Mouse (Mus musculus) liver, embryonic 11.5 days (tissue): ENCODE measurements around the gene Lrch1. TPM values are rescaled to one million over a fixed set of nuclear protein-coding genes. Genes with fewer than 3 reads are reported as not detected.

Experiments
- ATAC-seq: fragments of 200-750 bp; cut with Nextera tagmentation; replicated peaks from 2 replicates; pipeline ENCODE4 v1.8.0; 2017; ENCODE audit warnings: moderate number of reproducible peaks, mild to moderate bottlenecking, moderate TSS enrichment, moderate library complexity; ENCODE audit not compliant: low FRiP score
- DNase-seq: peaks from one replicate; pipeline ENCODE4 v3.0.0-alpha.2; 2017; ENCODE audit warnings: low spot score
- H3K27ac ChIP-seq: fragments of 300-500 bp; sonication (generic); 2 replicates; pipeline ENCODE4 v1.5.1; 2014; ENCODE audit warnings: mild to moderate bottlenecking, low read depth, low read length, control low read depth
- H3K27me3 ChIP-seq: fragments of 300-500 bp; sonication (generic); replicated peaks from 2 replicates; pipeline ENCODE4 v1.6.1; 2014; ENCODE audit warnings: low read length, mixed read lengths; ENCODE audit not compliant: control insufficient read depth, insufficient read depth
- H3K36me3 ChIP-seq: fragments of 300-500 bp; sonication (generic); 2 replicates; pipeline ENCODE4 v1.6.1; 2014; ENCODE audit warnings: mild to moderate bottlenecking, low read length, moderate library complexity, mixed read lengths; ENCODE audit not compliant: control insufficient read depth, insufficient read depth
- H3K4me1 ChIP-seq: fragments of 300-500 bp; sonication (generic); replicated peaks from 2 replicates; pipeline ENCODE4 v1.6.1; 2014; ENCODE audit warnings: low read length, mixed read lengths; ENCODE audit not compliant: control insufficient read depth, insufficient read depth
- H3K4me2 ChIP-seq: fragments of 300-500 bp; sonication (generic); 2 replicates; pipeline ENCODE4 v1.6.1; 2014; ENCODE audit warnings: mild to moderate bottlenecking, control low read depth, moderate library complexity
- H3K4me3 ChIP-seq: fragments of 300-500 bp; sonication (generic); 2 replicates; pipeline ENCODE4 v1.5.1; 2014; ENCODE audit warnings: low read depth, low read length, control low read depth
- H3K9ac ChIP-seq: fragments of 300-500 bp; sonication (generic); 2 replicates; pipeline ENCODE4 v1.6.1; 2014; ENCODE audit warnings: low read depth, low read length, control low read depth
- H3K9me3 ChIP-seq: fragments of 300-500 bp; sonication (generic); 2 replicates; pipeline ENCODE4 v1.6.1; 2016; ENCODE audit warnings: low read length, inconsistent platforms, mixed read lengths; ENCODE audit not compliant: control insufficient read depth
- WGBS: fragments of 180-500 bp; shearing (Covaris S2); extraction: QIAGEN DNeasy Blood & Tissue Kit; methylation state at CpG from one replicate; pipeline ENCODE4 v1.1.7; 2014; 5-methylcytosine and 5-hydroxymethylcytosine counted together
- polyA plus RNA-seq: library from polyadenylated mRNA; unstranded; fragments of >200 nt; fragmentation: Nextera tagmentation; extraction: Ambion mirVana; gene quantifications from 2 replicates; pipeline ENCODE4 v1.2.1, GENCODE M21; 2014

The Lrch1 gene
- polyA plus RNA-seq, 1 experiment from 2014 or later = 8.0 TPM

DNA sequence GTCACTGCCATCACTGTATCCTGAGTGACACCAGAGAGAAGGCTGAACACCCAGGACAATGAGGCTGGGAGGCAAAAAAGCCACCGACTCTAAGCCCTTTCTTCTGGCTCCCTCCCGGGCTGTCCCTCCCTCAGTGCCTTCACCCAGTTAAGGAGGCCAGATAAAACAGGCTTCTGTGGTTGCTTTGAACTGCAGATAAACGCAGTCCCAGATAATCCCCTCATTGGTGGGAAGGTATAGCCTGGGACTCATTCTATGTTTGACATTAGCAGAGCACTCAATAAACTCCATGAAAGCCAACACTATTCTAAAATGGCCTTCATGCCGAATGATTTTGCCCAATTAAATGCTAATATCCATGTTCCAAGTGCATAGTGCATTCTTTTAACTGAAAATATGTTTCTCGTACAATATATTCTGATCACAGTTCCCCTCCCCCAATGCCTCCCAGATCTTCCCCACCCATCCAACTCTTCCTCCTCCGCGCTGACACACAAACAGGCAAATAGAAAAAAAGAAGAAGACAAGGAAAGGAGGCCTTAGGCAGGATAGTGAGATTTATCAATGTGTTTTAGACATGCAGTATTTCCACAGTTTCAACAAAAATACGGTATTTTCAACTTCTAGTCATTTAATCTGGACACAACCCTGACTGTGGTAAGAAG lies 46.8 kb downstream of the Lrch1 start:
- Histone ChIP-seq H3K4me3 (peak overlapping the region; percentile 10; the same call in 1 of the 2 replicates), H3K27ac (peak overlapping the region; percentile 82), H3K4me2 (peak overlapping the region; percentile 60), H3K9me3 (no peaks in the 10 kb centered on the region), H3K9ac (peak overlapping the region; percentile 44; the same call in 1 of the 2 replicates), H3K27me3 (no peaks in the 10 kb centered on the region), H3K36me3 (no peaks in the 10 kb centered on the region), H3K4me1 (peaks cover 14% of the 10 kb centered on the region)
- 42% methylated on average over 8 of the region's 8 CpGs for WGBS
- ATAC-seq (peak; percentile 96), DNase-seq (no peak)

DNA sequence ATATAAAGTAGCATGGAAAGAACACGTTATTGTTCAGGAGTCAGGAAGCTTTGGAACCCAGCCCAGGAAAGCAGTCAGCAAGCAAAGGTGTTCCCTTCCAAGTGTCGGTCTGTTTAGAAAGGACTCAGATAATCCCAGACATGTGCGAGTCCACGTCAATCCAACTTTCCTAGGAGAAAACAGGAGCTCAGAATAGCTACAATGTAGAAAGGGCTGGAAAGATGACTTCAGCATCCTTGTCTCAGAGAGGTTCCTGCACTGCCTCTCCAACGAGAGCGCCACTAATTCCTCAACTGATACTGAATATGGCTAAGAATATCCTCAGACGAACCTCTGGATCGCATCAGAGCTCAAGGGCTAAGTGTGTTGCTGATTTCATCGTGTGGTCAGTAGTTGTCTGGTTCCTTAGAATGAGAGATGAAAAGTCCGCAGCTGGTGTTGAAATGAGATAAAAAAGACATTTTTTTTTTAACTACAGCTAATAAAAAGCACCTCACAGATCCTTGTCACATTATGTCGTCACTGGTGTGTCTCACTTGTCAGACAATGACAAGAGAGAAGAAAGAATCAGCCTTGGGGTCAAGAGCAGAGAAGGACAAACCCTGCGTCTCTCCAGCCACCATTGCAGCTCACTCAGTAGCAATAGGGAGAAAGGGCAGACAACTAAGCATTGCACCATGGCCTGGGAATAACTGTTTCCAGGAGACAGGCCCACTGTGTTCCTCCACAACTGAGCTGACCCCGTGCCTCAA lies 47.5 kb downstream of the Lrch1 start:
- peak overlapping the region; percentile 60 for H3K4me2 ChIP-seq
- peak overlapping the region; percentile 44; the same call in 1 of the 2 replicates for H3K9ac ChIP-seq
- H3K9me3 ChIP-seq = no peaks in the 10 kb centered on the region
- H3K36me3 ChIP-seq = no peaks in the 10 kb centered on the region
- H3K27me3 ChIP-seq = no peaks in the 10 kb centered on the region
- DNase-seq (no peak), ATAC-seq (peak; percentile 58)
- peak overlapping the region; percentile 82 for H3K27ac ChIP-seq
- H3K4me3 ChIP-seq = peak overlapping the region; percentile 10; the same call in 1 of the 2 replicates
- WGBS = 47% methylated on average over 13 of the region's 13 CpGs
- H3K4me1 ChIP-seq = peaks cover 14% of the 10 kb centered on the region

DNA sequence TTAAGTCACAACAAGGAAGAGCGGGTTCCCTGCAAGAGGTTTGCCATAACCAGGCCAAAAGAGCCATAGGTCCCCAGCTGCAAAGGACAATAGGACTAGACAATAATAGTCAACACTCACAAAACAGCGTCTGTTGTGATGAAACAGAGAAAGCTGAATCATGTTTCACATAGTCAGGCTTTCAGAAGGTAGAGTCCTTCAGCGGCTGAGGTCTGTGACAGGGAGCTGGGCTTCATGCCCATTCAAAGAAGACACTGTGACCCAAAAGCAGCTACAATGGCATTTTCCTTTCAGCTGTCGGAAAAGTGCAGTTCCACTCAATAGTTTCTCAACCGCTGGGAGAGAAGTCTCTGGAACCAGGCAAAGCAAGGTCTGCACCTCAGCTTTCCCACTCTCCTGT lies 48.7 kb downstream of the Lrch1 start:
- DNase-seq (no peak), ATAC-seq (no peak)
- peaks cover 14% of the 10 kb centered on the region for H3K4me1 ChIP-seq
- H3K4me2 ChIP-seq = no peak overlapping the region
- H3K9me3 ChIP-seq = no peaks in the 10 kb centered on the region
- H3K36me3 ChIP-seq = no peaks in the 10 kb centered on the region
- H3K4me3 ChIP-seq = no peak overlapping the region
- WGBS = 93% methylated on average over 5 of the region's 5 CpGs
- no peak overlapping the region for H3K27ac ChIP-seq
- H3K27me3 ChIP-seq = no peaks in the 10 kb centered on the region
- no peak overlapping the region for H3K9ac ChIP-seq

- H3K27ac ChIP-seq = no peak overlapping the region
- no peak overlapping the region for H3K4me3 ChIP-seq
- 79% methylated on average over 6 of the region's 6 CpGs for WGBS
- ATAC-seq (no peak), DNase-seq (no peak)
- no peaks in the 10 kb centered on the region for H3K9me3 ChIP-seq
- no peak overlapping the region for H3K4me2 ChIP-seq
- H3K36me3 ChIP-seq = no peaks in the 10 kb centered on the region
- H3K27me3 ChIP-seq = no peaks in the 10 kb centered on the region
- H3K9ac ChIP-seq = no peak overlapping the region
- H3K4me1 ChIP-seq = peaks cover 8% of the 10 kb centered on the region; the same call in 1 of the 2 replicates
Measured at GRCm38 (mm10) chr14:74893693-74894092, 54.0 kb downstream of the Lrch1 start.

- Histone ChIP-seq H3K9me3 (no peaks in the 10 kb centered on the region), H3K4me2 (no peak overlapping the region), H3K4me3 (no peak overlapping the region), H3K4me1 (peaks cover 8% of the 10 kb centered on the region; the same call in 1 of the 2 replicates), H3K27ac (no peak overlapping the region), H3K27me3 (no peaks in the 10 kb centered on the region), H3K9ac (no peak overlapping the region), H3K36me3 (no peaks in the 10 kb centered on the region)
- WGBS = 79% methylated on average over 3 of the region's 3 CpGs
- no peak for ATAC-seq
- DNase-seq = no peak
Measured at GRCm38 (mm10) chr14:74893085-74893648, 54.5 kb downstream of the Lrch1 start.

DNA sequence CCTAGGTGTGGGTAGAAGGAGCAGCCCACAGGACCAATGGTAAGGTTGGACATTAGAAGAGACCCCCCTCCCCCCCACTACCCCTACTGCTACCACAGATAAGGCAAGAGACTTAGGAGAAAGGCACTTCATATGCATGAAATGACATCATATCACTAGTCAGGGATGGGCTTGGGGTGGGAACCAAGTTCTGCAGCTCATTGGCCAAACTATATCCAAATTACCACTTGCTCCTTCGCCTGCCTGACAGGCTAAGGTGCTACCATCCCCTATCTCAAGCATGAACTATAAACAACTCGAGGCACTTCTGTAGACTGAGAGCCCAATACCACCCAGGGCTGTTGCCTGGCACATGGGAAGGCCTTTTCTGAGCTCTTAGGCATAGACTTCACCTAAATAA lies 58.4 kb downstream of the Lrch1 start:
- DNase-seq = no peak
- WGBS = 49% methylated on average over 2 of the region's 2 CpGs
- ATAC-seq = peak; percentile 78
- H3K4me1 ChIP-seq = peaks cover 10% of the 10 kb centered on the region
- H3K9ac ChIP-seq = no peak overlapping the region
- H3K27ac ChIP-seq = no peak overlapping the region
- H3K36me3 ChIP-seq = no peaks in the 10 kb centered on the region
- no peaks in the 10 kb centered on the region for H3K9me3 ChIP-seq
- H3K27me3 ChIP-seq = no peaks in the 10 kb centered on the region
- H3K4me2 ChIP-seq = no peak overlapping the region
- H3K4me3 ChIP-seq = no peak overlapping the region

DNA sequence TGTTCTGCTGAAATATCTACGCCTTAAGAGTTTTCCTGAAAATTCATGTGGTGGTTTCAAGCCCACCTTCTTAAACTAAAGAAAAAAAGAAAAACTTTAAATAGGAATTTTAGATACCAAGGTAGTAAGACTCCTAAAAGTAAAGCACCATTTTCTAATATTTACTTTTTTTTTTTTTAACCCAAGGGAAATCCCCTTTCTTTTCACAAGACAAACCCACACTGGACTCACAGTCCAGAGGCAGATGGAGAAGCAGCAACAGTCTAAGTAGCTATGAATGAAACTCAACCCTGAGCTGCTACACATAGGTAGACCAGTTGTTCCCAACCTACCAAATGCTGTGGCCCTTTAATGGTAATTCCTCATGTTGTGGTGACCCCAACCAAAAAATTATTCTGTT lies 59.6 kb downstream of the Lrch1 start:
- no peak overlapping the region for H3K27ac ChIP-seq
- H3K27me3 ChIP-seq = no peaks in the 10 kb centered on the region
- peaks cover 13% of the 10 kb centered on the region for H3K4me1 ChIP-seq
- WGBS = 84% methylated on average over 1 of the region's 1 CpGs
- ATAC-seq (no peak), DNase-seq (no peak)
- H3K4me2 ChIP-seq = no peak overlapping the region
- H3K36me3 ChIP-seq = no peaks in the 10 kb centered on the region
- H3K9ac ChIP-seq = no peak overlapping the region
- no peak overlapping the region for H3K4me3 ChIP-seq
- H3K9me3 ChIP-seq = no peaks in the 10 kb centered on the region

- Histone ChIP-seq H3K4me3 (no peak overlapping the region), H3K9ac (no peak overlapping the region), H3K36me3 (no peaks in the 10 kb centered on the region), H3K4me1 (peaks cover 13% of the 10 kb centered on the region), H3K27ac (no peak overlapping the region), H3K27me3 (no peaks in the 10 kb centered on the region), H3K4me2 (no peak overlapping the region), H3K9me3 (no peaks in the 10 kb centered on the region)
- ATAC-seq (no peak), DNase-seq (no peak)
- 71% methylated on average over 5 of the region's 5 CpGs for WGBS
Measured at GRCm38 (mm10) chr14:74886453-74886852, 61.2 kb downstream of the Lrch1 start.
